Mouse (Mus musculus): ENCODE measurements around the gene Zfp787.
"Not testable (repeated sequence)": the region's sequence is repeated elsewhere in the genome, so short reads cannot be mapped to it uniquely, and the experiment has no call there.

Zfp787 gene

DNA sequence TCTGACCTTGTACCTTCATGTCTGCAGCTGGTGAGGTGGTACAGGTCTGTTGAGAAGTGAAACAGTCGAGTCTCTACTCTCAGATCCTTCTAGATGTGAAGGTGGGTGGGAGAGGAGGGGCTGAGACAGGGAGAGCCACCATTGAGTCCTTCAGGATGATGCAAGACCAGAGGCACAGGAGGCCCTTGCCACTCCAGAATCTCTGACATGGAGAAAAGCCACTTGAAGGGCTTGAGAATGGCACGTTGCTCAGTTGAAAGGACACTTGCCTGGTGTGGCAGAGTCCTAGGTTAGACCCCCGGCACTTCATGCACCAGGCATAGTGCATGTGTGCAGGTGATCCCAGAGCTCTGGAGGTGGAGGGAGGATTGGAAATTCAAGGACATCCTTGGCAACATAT lies 5.7 kb upstream of the Zfp787 start:
- no peak for DNase-seq

DNA sequence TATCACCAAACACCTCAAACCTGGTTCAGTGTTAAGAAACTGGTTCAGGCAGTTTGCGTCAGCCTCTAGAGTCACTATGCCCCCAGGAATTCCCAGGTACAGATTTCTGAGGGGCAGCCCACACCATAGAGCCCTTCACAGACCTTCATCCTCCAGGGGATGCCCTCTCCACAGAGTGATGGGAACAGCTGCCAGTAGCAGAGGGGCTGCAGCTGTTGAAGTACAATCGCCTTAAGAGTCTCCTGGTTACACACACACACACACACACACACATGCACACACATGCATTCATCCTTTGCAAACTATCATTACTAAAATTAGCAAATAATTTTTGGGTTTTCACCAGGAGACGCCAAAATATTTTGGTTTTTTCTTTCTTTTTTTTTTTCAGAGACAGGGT lies 3.8 kb upstream of the Zfp787 start:
- no peak for DNase-seq

DNA sequence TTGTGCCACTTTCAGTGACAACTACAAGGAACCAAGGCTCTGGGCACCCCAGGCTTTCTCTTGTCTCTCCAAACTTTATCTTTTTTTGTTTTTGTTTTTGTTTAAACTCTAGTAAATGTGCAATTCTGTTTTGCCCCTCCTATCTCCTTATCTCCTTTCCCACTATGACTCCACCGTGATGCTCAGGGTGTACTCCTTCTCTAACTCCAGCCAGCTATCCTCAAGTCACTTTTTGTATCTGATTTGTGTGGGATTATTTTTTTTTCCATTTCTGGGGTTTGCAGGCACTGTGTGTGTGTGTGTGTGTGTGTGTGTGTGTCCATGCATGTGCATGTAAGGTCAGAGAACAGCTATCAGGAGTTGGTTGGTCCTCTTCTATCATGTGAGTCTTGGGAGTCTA lies 1.7 kb upstream of the Zfp787 start:
- no peak for DNase-seq

DNA sequence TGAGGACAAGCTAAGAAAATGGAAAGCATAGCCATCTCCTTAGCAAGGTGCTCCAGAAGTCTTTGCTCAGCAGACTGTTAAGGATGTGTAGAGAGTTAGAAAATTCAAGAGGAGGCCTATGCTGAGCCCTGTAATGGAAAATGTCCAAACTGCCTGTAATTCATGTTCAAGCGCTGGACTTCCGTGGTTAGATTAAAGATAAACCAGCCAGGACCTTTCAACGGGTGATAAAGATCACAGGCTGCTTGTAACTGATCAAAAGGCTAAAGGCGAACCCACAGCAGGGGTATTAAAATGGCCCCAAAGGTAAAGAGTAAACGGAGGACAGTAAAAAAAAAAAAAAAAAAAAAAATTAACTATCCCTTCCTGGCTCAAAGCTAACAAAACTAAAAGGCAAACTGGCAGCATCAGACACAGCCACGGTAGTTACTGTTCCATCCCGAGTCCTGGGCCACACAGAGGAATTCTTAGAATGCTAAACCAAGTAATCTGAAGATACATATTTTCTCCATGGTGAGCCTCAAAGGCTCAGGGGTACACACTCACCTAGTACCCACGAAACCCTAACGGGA lies 1.2 kb upstream of the Zfp787 start:
- no peak for DNase-seq

DNA sequence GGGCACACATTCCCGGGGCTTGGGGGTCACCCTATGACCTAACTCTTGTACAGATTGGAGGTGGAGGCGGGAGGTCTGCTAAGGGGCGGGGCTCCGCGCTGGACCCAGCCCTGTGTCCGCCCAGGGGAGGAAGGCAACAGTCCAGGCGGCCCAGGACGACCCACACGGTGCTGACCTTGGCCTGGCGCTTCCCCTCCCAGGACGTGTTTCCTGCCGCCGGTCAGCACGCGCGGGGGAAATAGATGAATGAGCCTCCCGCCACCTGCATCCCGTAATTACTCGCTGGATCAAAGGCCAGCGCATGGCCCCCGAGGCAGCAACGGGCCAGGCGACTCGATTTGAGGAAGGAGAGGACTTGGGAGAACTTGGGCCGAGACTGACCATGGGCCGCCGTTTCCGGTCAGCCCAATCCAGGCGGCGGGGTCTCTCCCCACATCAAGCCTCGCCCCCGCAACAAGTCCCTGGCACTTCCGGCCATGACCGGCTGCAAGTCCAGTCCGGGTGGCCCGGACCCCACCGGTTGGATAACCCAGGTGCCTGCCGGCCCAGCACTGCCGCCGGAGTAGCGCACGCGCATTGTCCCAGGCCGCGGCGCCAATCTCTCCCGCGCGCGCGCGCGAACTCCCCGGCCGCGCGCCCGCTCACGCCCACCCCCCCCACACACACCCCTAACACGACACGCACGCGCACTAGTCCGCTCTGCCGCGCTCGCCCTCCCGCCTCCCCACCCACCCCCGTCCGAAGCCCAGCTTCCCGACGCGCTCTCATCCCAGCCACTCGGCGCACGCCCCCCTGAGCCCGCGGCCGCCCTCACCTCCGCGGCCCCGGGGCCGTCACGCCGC lies 545 bp downstream of the Zfp787 start:
- DNase-seq = peak; percentile 80 to 81

DNA sequence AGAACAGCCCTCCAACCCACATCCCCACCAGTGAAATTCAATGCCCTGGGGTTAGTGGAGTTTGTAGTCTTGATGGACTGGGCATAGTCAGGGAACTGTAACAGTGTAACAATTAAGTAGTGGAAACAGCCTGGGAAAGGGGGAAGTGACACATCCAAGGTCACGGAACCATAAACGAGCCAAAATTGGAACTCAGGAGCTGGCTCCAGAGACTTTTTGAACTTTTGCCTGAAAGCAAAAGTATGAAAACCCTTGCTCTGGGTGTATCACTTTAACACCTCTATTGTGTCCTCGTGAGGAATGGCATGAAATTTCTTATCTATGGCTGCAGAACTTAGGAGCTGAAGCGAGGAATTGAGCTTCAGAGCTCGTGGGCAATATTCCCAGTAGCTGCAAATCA lies 1.6 kb downstream of the Zfp787 start:
- DNase-seq = no peak

DNA sequence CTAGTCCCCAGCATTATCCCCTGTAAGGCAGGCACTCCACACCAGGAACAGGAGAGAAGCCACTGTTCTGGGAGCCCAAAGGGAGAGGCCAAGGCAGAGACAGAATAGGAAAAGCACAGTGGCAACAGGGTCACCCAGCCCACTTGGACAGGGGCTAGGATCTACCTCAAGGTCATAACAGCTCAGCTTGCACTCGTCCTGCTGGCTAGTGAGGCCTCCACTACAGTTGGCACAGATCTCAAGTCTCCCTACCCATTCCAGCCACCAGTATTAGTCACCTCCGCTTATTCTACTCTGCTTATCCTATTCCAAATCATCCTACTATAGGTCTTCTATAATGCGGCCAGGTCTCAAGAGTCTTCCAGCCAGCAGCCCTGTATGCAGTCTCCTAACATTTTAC lies 2.7 kb downstream of the Zfp787 start:
- no peak for DNase-seq

DNA sequence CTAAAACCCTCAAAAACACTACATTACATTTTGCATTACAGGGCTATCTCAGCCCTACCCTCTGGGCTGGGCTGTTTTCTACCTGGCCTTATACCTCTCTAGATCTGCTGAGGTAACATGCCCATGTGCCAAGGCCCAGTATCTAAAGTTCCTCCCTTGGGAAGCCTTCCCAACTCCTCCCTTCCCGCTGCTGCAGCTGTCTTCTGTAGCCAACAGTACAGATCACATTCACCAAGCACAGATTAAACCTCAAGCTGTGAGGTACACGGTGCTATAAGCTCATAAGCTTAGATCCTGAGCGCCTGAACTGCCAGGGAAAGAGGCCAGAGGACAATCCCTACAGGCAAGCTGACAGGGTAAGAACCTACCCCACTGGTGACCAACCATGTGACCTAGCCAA lies 3.8 kb downstream of the Zfp787 start:
- no peak for DNase-seq

DNA sequence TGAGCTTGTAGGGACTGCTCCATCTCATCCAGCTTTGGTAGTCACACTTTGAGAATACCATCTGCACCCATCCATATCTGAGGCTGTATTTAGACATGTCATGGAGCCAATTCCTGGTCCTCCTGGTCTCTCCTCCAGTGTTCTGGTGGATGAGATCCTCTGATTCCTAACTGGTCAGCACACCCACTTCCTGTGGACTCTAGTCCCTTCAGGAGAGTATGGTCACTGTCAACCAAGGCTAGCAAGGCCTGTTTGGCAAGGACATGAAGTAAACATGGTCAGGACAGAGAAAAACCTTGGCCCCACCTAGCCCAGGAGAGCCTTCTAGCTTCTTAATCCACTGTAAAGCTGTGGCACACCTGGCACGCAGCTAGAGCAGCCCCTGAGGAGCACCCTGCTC lies 4.5 kb downstream of the Zfp787 start:
- no peak for DNase-seq

DNA sequence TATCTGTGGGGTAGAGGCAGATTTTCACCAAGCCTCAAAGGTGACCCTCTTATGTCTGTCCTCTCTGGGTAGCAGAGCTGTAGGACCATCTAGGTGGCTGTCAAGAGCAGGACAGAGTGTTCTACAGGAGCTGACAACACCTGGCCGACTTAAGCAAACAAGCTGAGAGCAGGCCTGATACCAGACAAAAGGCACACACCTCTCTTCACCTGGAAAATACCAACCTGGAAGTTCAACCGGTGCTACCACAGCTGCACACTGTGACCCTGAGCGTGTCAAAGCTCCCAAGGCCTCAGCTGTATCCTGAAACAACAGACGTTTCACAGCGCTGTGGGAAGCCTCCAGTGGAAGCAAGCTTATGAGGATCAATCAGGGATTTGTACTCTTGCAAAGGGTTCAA lies 8.1 kb downstream of the Zfp787 start:
- DNase-seq = no peak

DNA sequence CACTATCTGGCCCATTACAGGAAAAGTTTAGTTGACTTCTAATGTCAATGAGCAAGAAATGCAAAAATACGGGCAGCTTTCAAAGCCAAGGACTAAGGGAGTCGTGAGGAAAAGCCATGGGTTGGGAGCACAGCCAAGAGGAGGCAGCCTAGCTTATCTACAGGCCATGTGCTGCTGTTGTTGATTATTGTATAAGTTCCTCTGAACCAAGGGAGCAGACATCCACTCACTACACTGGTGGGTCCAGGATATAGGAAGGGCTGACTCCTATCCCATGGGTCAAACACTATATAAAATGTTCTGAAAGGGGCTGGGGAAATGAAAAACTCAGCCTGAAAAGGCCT lies 8.8 kb downstream of the Zfp787 start:
- DNase-seq = peak in 1 of 2 experiments; percentile 30

DNA sequence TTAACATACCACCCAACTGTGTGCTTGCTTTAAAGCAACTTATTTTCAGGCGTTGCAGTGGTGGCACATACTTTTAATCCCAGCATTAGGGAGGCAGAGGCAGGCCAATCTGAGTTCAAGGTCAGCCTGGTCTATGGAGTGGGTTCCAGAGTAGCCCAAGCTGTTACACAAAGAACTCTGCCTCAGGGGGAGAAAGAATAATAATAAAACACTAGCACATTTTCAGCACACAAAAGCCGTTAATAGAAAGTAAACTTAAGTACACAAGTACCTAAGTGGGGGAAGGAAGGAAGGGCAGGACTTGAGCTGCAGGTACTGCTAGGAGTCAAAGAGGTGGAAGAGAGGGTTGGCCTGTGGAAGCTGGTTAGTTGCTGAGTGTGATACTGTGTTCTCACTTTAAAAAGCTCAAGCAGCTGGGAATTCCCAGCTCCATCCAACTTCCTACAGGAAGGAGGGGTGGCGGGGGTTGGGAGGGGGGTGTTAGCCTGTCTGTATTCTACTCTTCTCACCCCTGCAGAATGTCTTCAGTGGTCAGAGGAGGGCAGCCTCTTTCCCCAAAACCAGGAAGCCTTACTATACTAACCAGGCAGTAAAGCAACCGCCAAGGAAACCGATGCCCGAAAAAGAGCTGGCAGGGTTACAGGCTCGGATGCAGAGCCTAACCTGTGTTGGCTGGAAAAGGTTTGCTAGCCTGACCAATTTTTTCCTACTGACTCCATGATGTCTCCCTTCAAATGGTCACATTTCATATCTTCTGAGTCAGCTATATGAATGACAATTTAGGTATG lies 9.4 kb downstream of the Zfp787 start:
- DNase-seq = peak in 1 of 2 experiments; percentile 31

DNA sequence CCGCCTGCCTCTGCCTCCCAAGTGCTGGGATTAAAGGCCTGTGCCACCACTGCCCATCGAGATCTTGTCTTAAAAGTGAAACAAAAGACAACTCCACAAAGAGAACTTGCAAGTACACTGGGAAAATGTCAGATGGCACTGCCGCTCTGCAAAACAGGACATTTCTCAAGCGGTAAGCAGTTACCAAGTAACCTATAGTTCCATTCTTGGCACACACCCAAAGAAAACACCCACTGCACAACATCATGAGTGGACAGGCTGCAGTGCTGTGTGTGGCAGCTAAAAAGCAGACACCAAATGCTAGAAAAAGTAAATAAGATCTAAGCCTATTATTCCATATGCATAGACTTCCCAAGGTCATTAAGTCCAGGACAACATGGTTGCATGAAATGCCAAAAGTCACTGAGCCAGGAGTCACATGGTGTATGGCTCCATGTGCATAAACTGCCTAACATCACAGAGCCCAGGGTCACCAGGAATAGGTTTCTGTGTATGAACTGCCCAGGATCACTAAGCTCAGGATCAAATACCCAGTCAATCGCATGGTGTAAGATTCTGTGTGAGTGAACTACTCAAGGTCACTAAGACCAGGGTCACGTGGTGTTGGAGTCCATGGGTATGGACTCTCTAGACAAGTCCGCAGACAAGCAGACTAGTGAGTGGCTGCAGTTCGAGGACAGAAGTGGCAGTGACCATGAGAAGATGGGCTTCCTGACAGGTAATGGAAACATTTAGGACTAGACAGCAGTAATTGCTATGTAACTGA lies 10.2 kb downstream of the Zfp787 start:
- no peak for DNase-seq

DNA sequence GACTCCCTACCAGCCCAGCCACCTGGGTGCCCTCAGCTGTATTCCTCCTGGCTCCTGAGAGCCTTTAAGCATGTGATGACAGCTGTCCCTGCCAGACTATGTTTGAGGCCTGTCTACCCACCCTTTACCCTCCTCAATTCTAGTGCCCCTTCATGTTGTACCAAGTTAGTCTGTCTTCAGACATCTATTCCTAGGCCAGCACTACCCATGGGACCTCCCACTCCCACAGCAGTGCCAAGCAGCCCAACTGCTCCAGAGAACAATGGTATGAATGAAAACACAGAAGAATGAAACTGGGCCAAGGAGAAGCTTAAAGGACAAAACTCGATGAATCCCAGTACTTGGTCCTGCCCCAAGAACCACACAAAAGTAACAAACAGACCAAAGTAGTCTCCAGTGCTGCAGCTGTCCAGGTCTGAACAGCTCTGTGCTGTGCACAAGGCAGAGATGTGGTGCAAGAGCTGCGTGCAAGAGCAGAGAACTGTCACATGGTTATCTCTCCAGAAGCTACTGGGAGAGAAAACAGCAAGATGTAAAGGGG lies 11.7 kb downstream of the Zfp787 start:
- DNase-seq = no peak

DNA sequence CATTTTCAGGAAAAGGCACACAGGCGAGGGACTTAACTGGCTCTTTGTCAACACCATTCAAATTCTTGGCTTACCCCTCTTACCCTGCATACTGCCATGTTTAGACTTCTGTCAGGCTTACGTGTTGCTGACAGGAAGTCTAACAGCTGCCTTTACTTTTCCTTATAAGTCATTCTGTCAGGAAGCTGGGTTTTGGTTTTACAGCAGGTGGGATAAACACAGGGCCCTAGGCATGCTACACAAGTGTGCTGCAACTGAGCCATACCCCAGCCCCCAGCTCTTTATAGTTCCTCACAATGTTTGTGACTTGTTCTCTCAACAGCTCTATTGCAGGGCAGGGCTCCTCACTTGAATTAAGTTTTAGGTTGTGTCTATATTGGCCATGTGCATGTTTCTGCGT lies 16.5 kb downstream of the Zfp787 start:
- no peak for DNase-seq

DNA sequence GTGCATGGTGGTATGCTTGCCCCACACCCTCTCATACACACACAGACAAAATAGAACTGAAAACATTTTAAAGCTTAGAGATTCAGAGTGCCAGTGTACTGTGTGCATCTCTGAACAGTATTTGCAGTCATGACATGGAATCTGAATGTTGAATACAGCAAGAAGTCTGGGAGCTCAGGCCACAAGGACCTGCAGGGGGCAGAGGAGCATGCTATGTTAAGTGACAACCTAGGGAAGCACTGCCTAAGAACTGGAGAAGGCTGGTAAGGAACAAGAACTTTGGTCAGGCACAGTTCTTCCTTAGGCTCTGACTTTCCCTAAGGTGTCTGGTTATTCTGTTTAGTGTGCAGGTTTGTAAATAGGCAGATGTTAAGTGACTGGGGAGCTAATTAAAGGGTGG lies 19.3 kb downstream of the Zfp787 start:
- DNase-seq = no peak

DNA sequence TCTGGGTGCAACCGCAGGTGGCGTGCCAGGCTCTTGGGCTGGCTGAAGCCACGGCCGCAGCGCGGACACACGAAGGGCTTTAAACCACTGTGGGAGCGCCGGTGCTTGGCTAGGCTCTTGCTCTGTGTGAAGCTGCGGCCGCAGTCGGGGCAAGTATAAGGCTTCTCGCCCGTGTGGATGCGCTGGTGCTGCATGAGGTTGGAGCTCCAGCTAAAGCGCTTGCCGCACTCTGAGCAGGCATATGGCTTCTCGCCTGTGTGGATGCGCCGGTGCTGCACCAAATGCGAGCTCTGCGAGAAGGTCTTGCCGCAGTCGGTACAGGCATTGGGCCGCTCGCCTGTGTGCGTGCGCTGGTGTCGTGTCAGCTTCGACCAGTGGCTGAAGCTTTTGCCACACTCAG lies 23.2 kb downstream of the Zfp787 start:
- no peak for DNase-seq

DNA sequence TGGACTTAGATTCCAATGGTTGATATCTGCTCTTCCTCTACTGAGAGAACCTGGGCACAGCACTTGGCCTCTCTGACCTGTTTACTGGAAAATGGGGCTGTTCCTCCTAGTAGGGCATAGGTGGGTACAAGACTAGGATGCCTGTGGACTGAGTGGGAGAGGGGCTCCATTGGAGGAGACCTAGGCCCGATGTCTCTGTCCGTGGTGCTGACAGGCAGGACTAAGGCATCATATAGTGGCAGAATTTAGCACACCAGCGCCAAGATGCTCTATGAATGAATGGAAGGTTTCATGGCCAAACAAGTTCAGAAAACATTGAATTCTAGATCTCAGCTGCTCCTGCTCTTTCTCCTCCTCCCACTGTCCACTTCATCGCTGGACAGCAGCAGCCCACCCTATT lies 25.5 kb downstream of the Zfp787 start:
- no peak for DNase-seq

DNA sequence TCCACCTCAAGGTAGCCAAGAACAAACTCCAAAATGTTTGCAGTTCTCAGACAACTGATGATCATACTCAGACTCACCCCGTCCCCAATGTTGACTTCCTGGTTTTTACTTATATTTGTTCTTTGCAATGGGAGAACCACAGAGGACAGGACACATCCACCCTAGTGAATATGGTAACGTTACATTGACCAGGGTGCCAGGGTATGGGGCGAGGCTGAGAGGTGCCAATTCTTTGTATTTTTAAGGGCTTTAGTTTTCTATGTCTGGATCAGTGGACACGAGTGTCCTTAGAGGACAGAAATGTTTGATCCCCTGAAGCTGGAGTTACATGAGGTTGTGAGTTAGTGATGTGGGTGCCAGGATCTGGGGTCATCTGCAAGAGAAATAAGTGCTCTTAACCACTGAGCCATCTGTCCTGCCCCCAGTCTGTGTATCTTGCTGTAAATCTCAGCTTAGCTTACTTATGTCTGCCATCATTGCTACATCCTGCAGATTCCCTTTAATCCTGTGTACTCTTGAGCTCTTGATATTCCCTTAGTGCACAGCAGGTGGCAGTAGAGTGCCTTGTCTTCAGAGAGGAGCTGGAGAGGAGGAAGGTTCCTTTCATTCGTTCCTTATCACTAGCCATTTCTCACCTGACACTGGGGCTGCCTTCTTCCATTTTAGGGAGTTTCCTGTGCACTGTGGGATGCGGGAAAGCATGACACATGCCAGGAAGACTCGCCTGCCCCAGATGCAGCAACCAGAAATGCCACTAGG lies 28.9 kb downstream of the Zfp787 start:
- DNase-seq = peak; percentile 77 to 86

DNA sequence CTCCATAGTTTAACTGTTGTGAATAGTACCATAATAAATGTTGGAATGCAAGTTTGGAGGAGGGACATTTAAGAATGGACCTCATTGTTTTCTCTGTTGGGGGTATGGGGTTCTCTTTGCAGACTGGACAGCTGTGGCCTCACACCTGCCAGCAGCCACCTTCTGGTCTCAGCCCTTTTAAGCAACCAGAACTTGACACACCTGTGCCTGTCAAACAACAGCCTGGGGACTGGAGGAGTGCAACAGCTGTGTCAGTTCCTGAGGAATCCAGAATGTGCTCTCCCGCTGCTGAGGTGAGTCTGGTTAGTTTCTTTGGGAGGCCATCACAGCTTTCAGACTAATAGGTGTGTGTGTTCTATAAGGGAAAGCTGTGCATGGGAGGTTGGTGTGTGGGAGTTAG lies 34.7 kb downstream of the Zfp787 start:
- not testable (repeated sequence) for DNase-seq

DNA sequence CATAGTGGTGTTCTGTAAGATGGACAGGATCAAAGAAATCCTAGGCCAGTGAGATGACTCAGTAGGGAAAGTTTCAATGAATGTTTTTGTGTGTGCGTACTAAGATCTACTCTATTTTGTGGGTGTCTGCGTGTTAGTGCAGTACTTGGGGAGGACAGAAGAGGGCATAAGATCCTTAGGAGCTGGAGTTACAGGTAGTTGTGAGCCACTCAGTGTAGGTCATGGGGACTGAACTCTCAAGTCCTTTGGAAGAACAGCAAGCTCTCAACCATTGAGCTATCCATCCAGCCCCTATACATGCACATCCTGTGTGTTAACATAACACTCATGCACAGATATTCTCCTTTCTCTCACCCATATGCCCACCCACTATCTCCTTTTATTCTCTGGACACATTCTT lies 35.7 kb downstream of the Zfp787 start:
- DNase-seq = not testable (repeated sequence)

DNA sequence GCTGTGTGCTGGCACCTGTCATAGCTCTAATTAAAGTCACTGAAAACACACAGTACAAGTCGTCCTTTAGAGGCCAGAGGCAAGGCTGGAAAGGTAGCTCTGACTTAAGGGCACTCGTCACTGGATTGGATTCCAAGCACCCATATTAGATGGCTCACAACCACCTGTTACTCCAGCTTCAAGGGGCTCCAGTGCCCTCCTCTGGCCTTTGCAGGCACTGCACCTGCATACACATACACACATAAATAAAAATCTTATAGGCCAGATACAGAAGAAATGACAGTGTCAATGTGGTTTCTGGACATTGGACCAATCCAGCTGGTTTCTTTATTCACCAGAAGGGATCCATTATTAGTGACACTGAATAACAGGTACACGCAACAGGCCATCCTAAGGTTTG lies 36.3 kb downstream of the Zfp787 start:
- DNase-seq = no peak
